Mouse (Mus musculus): ENCODE measurements around the gene Kcnq1.

- no peak for TF ChIP-seq USF1 (IDR thresholded peaks at IDR 0.05; ENCODE audit: low read depth, low read length)
- TF ChIP-seq ELF1 (IDR thresholded peaks at IDR 0.05; ENCODE audit: low read depth, low read length), result no peak
- 0 out of 4 replicates have a peak, but pooled peaks of 1 of the 2 experiments have one; percentile 15 for TF ChIP-seq EP300 (IDR thresholded peaks at IDR 0.05; ENCODE audit: low read depth in 1 of 2, low read length in 2 of 2)
- peak; percentile 11; the same call in 1 of the 2 replicates for TF ChIP-seq ETS1 (IDR thresholded peaks at IDR 0.05; ENCODE audit: low read depth, low read length)
- no peak for TF ChIP-seq BHLHE40 (IDR thresholded peaks at IDR 0.05; ENCODE audit: borderline replicate concordance, low read depth, low read length)
- TF ChIP-seq MAZ (IDR thresholded peaks at IDR 0.05; ENCODE audit: low read depth, low read length), result no peak
- no peak for TF ChIP-seq CTCF (IDR thresholded peaks at IDR 0.05 in 2 of 3, conservative IDR thresholded peaks at IDR 0.05 in 1 of 3; ENCODE audit: control insufficient read depth in 1 of 3, insufficient read depth in 1 of 3, low read depth in 2 of 3, low read length in 3 of 3, poor library complexity in 1 of 3, severe bottlenecking in 1 of 3)
- no peak for TF ChIP-seq GABPA (IDR thresholded peaks at IDR 0.05; ENCODE audit: low read depth, low read length)
- no peak for TF ChIP-seq HCFC1 (IDR thresholded peaks at IDR 0.05; ENCODE audit: low read depth, low read length)
Observed at GRCm38 (mm10) chr7:143296001-143296379, 189.8 kb downstream of the Kcnq1 start.

Measured in MEL (cell line).